Comparison of ENCODE assay signal across 9 mouse cellular contexts in genomic region chr2:105127531-105128480, GRCm38 (mm10). TPM values are rescaled to one million over a fixed set of nuclear protein-coding genes. Genes with fewer than 3 reads are reported as not detected.
DNase-seq lines count a peak whose midpoint lies in the region; ATAC-seq and TF ChIP-seq lines count a peak whose summit lies in the region.
"Had no signal": no experiment of that assay in that cellular context is flagged by ENCODE, and none has a peak within 500 bp of the region (broad histone marks: within the 10 kb centered on the region; RNA-seq: fewer than 3 reads in every experiment).

No protein-coding gene starts in this region.

- TF ChIP-seq POLR2A in spleen, adult 2 months (IDR thresholded peaks at IDR 0.05; ENCODE audit: low read depth, low read length): no peak

- H3K9ac ChIP-seq in limb, embryonic 12.5 days (replicated peaks): no peak overlapping the region; the same call in 1 of the 2 replicates

- peaks cover 43% of the 10 kb centered on the region for H3K27me3 ChIP-seq in spleen, adult 2 months (ENCODE audit: control insufficient read depth, insufficient read depth, low read length)
- peaks cover 98% of the 10 kb centered on the region for H3K27me3 ChIP-seq in limb, embryonic 12.5 days

- peak overlapping the region; percentile 42 for H3K4me3 ChIP-seq in spleen, adult 2 months (ENCODE audit: extremely low read depth, insufficient read depth, insufficient read length)
- H3K4me3 ChIP-seq in limb, embryonic 12.5 days (replicated peaks): peak overlapping the region; percentile 35

- no peak for ATAC-seq in limb, embryonic 12.5 days (ENCODE audit: insufficient number of reproducible peaks, insufficient read depth, low FRiP score, low TSS enrichment, low read depth)
- no peak for ATAC-seq in frontal cortex, adult (ENCODE audit: low TSS enrichment)

- no peaks in the 10 kb centered on the region for H3K4me1 ChIP-seq in spleen, adult 2 months (ENCODE audit: control insufficient read depth, insufficient read depth, insufficient read length)
- H3K4me1 ChIP-seq in limb, embryonic 12.5 days (replicated peaks): peaks cover 24% of the 10 kb centered on the region

- peak overlapping the region; percentile 53; the same call in 1 of the 2 replicates for H3K4me2 ChIP-seq in limb, embryonic 12.5 days

- peak; percentile 58 for DNase-seq in embryo, embryonic 10.5 days (ENCODE audit: low spot score)
- DNase-seq in embryo, embryonic 10 days (ENCODE audit: low spot score): no peak
- no peak for DNase-seq in spleen, adult 2 months (ENCODE audit: low read depth in 1 of 2, low spot score in 2 of 2)
- DNase-seq in spleen, adult 12 weeks (ENCODE audit: low spot score): no peak
- DNase-seq in testis, postnatal 10 days (ENCODE audit: low spot score): peak; percentile 52
- no peak for DNase-seq in ovary, adult 18-20 months (ENCODE audit: low spot score)
- DNase-seq: left cerebral cortex, postnatal 4 days had no signal

- H3K27ac ChIP-seq in spleen, adult 2 months (ENCODE audit: insufficient read depth, low read length): peak overlapping the region; percentile 50; the same call in 1 of the 2 replicates
- H3K27ac ChIP-seq in limb, embryonic 12.5 days: no peak overlapping the region

- WGBS in spleen, adult 2 months: 7% methylated on average over 52 of the region's 52 CpGs
- WGBS in limb, embryonic 12.5 days: under 1% methylated on average over 52 of the region's 52 CpGs

- no peaks in the 10 kb centered on the region for H3K9me3 ChIP-seq in limb, embryonic 12.5 days

- no peaks in the 10 kb centered on the region for H3K36me3 ChIP-seq in spleen, adult 2 months (ENCODE audit: control insufficient read depth, insufficient read depth, low read length)
- H3K36me3 ChIP-seq in limb, embryonic 12.5 days: no peaks in the 10 kb centered on the region

- TF ChIP-seq CTCF in spleen, adult 2 months (IDR thresholded peaks at IDR 0.05; ENCODE audit: extremely low read depth, insufficient read depth, insufficient read length, insufficient replicate concordance): no peak

RNA-seq across cellular contexts. Expression of gene Wt1, which starts 1.5 kb away (rescaled TPM):
- polyA plus RNA-seq in spleen, adult 2 months (2012; rRNA removed): 18.5 and 30.7 TPM in 2 replicates
- polyA plus RNA-seq in limb, embryonic 12.5 days (2016; fragmentation: Nextera tagmentation; extraction: Ambion mirVana): 0.49 and 0.82 TPM in 2 replicates

RNA-seq across cellular contexts. Expression of gene Gm11060, which starts 36.0 kb away (rescaled TPM):
- not detected in 2 replicates for polyA plus RNA-seq in spleen, adult 2 months (2012; rRNA removed)
- not detected in 2 replicates for polyA plus RNA-seq in limb, embryonic 12.5 days (2016; fragmentation: Nextera tagmentation; extraction: Ambion mirVana)

Comparison
In these comparisons a context has a peak if more than half of its experiments do, and no peak if none do; other contexts are left out.
1. DNase-seq: peak in embryo, embryonic 10.5 days (single experiment) and testis, postnatal 10 days (single experiment); none in embryo, embryonic 10 days (single experiment), spleen, adult 2 months (0 of 2), spleen, adult 12 weeks (single experiment) and ovary, adult 18-20 months (single experiment).
2. RNA of gene Wt1, which starts 1.5 kb away (polyA plus RNA-seq): 18.5 to 30.7 TPM in spleen, adult 2 months; 0.49 to 0.82 TPM in limb, embryonic 12.5 days; every median in the first group is over 10 times any median in the second.